Mouse (Mus musculus) bone marrow, adult 2 months (tissue): Measurements from ENCODE around the gene Dnaja4.

Experiments used
- CTCF ChIP-seq: fragments of 200-500 bp; IDR thresholded peaks from 2 replicates; pipeline ENCODE4 v1.5.1; 2011; ENCODE audit warnings: low read length, control low read depth; ENCODE audit not compliant: control insufficient read depth, insufficient read depth
- POLR2A ChIP-seq: fragments of 200-500 bp; IDR thresholded peaks from 2 replicates; pipeline ENCODE4 v1.6.1; 2011; ENCODE audit warnings: low read depth, mild to moderate bottlenecking, control low read depth, low read length, borderline replicate concordance; ENCODE audit not compliant: control insufficient read depth

DNA sequence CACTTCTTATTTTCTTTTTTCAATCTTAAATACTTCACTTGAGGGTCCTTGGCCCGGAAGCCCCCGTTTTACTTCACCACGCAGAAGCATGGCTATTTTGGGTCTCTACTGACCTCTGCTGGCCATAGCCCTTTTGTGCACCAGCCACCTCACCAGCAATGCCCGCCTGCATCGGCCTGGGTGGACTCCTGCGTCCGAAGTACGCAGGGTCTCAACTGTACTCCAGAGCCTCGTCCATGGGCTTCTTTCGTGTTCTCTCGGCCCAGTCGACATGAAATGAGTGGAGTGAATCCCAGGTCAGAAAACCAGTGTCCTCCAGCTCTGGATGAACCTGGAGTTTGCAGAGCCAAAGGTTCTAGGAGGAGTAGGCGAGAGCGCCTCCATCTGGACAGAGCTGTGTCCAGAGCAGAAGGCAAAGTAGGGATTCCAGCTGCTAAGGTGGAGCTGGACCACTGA lies 22.1 kb upstream of the Dnaja4 start:
- TF ChIP-seq CTCF (peak; percentile 81), POLR2A (no peak)
